Mouse (Mus musculus): ENCODE measurements around the gene Hist1h2ag. TPM values are rescaled to one million over a fixed set of nuclear protein-coding genes. Genes with fewer than 3 reads are reported as not detected.
A peak's percentile ranks its signal among the peaks of the same experiment; 100 is the strongest.

Hist1h2ag gene
- polyA plus RNA-seq, 2 experiments: 54.6 to 56.7 TPM

DNA sequence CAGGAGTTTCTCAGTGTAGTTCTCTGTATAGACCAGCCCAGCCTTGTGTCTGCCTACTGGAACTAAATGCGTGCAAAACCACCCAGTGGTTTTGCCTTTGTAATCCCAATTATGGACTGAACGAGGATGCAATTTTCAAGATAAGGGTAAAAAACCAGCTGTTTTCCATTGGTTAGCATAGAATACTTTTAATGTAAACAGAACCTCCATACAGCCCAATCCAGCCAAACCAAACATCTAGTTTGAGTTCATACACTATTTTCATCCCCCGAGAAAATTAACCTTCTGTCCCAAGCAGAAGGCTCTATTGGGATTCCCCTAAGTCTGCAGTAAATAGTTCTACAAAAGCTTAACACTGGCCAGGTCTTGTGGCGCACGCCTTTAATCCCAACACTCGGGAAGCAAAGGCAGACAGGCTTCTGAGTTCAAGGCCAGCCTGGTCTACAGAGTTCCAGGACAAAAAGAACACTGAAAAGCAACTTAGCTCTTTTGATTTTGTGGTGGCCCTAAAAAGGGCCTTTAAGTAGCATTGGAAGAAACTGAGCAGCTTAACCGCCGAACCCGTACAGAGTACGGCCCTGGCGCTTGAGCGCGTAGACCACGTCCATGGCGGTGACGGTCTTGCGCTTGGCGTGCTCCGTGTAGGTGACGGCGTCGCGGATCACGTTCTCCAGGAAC lies 2.1 kb downstream of the Hist1h2ag start:
- H3K27me3 ChIP-seq (ENCODE audit: control insufficient read depth, insufficient read depth, low read length): no peaks in the 10 kb centered on the region
- peak overlapping the region; percentile 79 for H3K4me2 ChIP-seq (replicated peaks; ENCODE audit: low read depth, low read length, severe bottlenecking)
- peaks cover 19% of the 10 kb centered on the region for H3K4me1 ChIP-seq (ENCODE audit: control insufficient read depth, insufficient read depth, low read length)
- H3K4me3 ChIP-seq (replicated peaks; ENCODE audit: low read length): peak overlapping the region; percentile 42
- ATAC-seq (ENCODE audit: low FRiP score, low read depth) (peak; percentile 27), DNase-seq (ENCODE audit: low spot score) (no peak)
- H3K9me3 ChIP-seq (ENCODE audit: control insufficient read depth, low read length): no peaks in the 10 kb centered on the region
- no peaks in the 10 kb centered on the region for H3K36me3 ChIP-seq (ENCODE audit: control insufficient read depth, insufficient read depth, low read length)
- WGBS: 1% methylated on average over 18 of the region's 24 CpGs
- H3K27ac ChIP-seq (replicated peaks; ENCODE audit: low read depth, low read length): peak overlapping the region; percentile 90
- peak overlapping the region; percentile 55 for H3K9ac ChIP-seq (ENCODE audit: low read depth, low read length, severe bottlenecking)
- no peak; the same call in 1 of the 2 replicates for TF ChIP-seq POLR2A (IDR thresholded peaks at IDR 0.05; ENCODE audit: borderline replicate concordance, extremely low read depth, insufficient read depth, insufficient read length)

DNA sequence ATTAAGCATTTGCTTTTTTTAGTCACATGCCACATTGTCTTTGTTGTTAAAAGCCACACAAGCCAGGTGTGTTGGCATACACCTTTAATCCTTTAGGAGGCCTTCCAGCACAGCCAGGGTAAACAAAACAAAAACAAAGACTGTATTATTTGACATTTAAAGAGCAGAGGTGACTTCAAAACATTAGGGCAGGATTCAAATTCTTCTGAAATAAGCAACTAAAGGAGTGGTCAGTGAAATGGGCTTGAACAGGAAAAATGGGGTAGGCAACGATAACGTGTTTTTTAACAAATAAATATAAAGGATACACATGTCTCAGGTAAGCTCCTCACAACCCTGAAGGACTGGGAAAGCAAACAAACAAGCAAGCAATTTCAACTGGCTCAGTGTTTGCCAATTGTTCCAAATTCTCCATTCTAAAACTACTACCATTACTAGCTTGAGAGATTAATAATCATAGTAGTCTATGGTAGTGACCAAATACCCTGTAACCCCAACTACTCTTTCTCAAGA lies 2.7 kb downstream of the Hist1h2ag start:
- no peak for TF ChIP-seq POLR2A (IDR thresholded peaks at IDR 0.05; ENCODE audit: borderline replicate concordance, extremely low read depth, insufficient read depth, insufficient read length)
- H3K4me3 ChIP-seq (replicated peaks; ENCODE audit: low read length): peak overlapping the region; percentile 42
- peak overlapping the region; percentile 90 for H3K27ac ChIP-seq (replicated peaks; ENCODE audit: low read depth, low read length)
- peaks cover 19% of the 10 kb centered on the region for H3K4me1 ChIP-seq (ENCODE audit: control insufficient read depth, insufficient read depth, low read length)
- no peaks in the 10 kb centered on the region for H3K27me3 ChIP-seq (ENCODE audit: control insufficient read depth, insufficient read depth, low read length)
- 9% methylated on average over 2 of the region's 2 CpGs for WGBS
- H3K4me2 ChIP-seq (replicated peaks; ENCODE audit: low read depth, low read length, severe bottlenecking): peak overlapping the region; percentile 79
- no peaks in the 10 kb centered on the region for H3K9me3 ChIP-seq (ENCODE audit: control insufficient read depth, low read length)
- ATAC-seq (ENCODE audit: low FRiP score, low read depth): no peak
- H3K9ac ChIP-seq (ENCODE audit: low read depth, low read length, severe bottlenecking): peak overlapping the region; percentile 55
- no peaks in the 10 kb centered on the region for H3K36me3 ChIP-seq (ENCODE audit: control insufficient read depth, insufficient read depth, low read length)
- DNase-seq (ENCODE audit: low spot score): no peak

DNA sequence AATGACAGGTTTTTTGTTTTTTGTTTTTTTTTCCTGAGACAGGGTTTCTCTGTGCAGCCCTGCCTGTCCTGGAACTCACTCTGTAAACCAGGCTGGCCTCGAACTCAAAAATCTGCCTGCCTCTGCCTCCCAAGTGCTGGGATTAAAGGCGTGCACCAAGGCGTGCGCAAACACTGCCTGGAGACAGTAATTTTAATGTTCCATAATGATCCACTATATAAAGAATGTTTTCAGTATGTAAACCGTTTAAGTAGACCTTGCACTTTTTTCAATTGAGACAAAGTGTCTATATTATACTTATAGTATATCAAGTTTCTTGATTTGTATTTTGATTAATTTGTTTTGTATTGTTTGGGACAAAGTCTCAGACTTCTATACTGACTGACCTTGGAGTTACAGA lies 3.4 kb downstream of the Hist1h2ag start:
- TF ChIP-seq POLR2A (IDR thresholded peaks at IDR 0.05; ENCODE audit: borderline replicate concordance, extremely low read depth, insufficient read depth, insufficient read length): no peak
- 0 out of 2 replicates have a peak overlapping the region, but pooled peaks have one; percentile 38 for H3K27ac ChIP-seq (replicated peaks; ENCODE audit: low read depth, low read length)
- WGBS: 61% methylated on average over 5 of the region's 5 CpGs
- H3K27me3 ChIP-seq (ENCODE audit: control insufficient read depth, insufficient read depth, low read length): no peaks in the 10 kb centered on the region
- H3K4me1 ChIP-seq (ENCODE audit: control insufficient read depth, insufficient read depth, low read length): peaks cover 18% of the 10 kb centered on the region
- H3K4me3 ChIP-seq (replicated peaks; ENCODE audit: low read length): no peak overlapping the region
- ATAC-seq (ENCODE audit: low FRiP score, low read depth) (no peak), DNase-seq (ENCODE audit: low spot score) (no peak)
- no peak overlapping the region for H3K9ac ChIP-seq (ENCODE audit: low read depth, low read length, severe bottlenecking)
- H3K36me3 ChIP-seq (ENCODE audit: control insufficient read depth, insufficient read depth, low read length): no peaks in the 10 kb centered on the region
- H3K9me3 ChIP-seq (ENCODE audit: control insufficient read depth, low read length): no peaks in the 10 kb centered on the region
- peak overlapping the region; percentile 79; the same call in 1 of the 2 replicates for H3K4me2 ChIP-seq (replicated peaks; ENCODE audit: low read depth, low read length, severe bottlenecking)

DNA sequence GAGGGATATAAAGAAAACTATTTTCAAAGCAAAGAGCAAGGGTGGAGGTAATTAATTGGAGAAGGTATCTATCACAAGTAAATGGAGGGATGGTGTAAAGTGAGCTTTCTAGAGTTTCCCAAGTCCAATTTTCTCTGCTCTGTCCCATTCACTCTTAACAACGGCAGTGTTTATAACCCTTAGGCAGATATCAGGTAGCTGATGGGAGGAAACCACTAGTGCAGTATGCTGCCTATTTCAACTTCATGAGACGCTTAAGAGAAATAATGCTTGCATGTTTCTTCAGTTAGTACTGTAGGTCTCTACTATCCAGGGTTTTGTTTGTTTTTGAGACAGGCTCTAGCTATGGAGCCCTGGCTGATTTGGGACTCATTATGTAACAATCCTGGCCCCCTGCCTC lies 5.3 kb downstream of the Hist1h2ag start:
- Histone ChIP-seq H3K36me3 (ENCODE audit: control insufficient read depth, insufficient read depth, low read length) (no peaks in the 10 kb centered on the region), H3K9me3 (ENCODE audit: control insufficient read depth, low read length) (no peaks in the 10 kb centered on the region), H3K4me1 (ENCODE audit: control insufficient read depth, insufficient read depth, low read length) (peaks cover 19% of the 10 kb centered on the region), H3K9ac (ENCODE audit: low read depth, low read length, severe bottlenecking) (no peak overlapping the region), H3K4me3 (replicated peaks; ENCODE audit: low read length) (no peak overlapping the region), H3K4me2 (replicated peaks; ENCODE audit: low read depth, low read length, severe bottlenecking) (no peak overlapping the region), H3K27me3 (ENCODE audit: control insufficient read depth, insufficient read depth, low read length) (no peaks in the 10 kb centered on the region), H3K27ac (replicated peaks; ENCODE audit: low read depth, low read length) (peak overlapping the region; percentile 2; the same call in 1 of the 2 replicates)
- 55% methylated on average over 2 of the region's 2 CpGs for WGBS
- ATAC-seq (ENCODE audit: low FRiP score, low read depth) (no peak), DNase-seq (ENCODE audit: low spot score) (no peak)
- no peak for TF ChIP-seq POLR2A (IDR thresholded peaks at IDR 0.05; ENCODE audit: borderline replicate concordance, extremely low read depth, insufficient read depth, insufficient read length)

DNA sequence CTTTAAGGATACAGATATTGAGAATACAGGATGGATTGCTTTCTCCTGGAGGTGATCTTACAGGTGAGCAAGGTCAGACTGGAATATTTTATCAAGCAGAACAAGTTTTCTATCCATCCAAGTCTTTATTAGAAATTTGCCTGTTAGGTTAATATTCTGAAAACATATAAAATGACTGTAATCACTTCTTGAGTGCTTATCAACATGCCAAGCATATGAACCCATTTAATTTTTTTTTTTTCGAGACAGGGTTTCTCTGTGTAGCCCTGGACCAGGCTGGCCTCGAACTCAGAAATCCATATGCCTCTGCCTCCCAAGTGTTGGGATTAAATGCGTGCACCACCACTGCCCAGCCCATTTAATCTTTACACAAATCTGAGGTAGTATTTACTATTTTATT lies 5.8 kb downstream of the Hist1h2ag start:
- no peak overlapping the region for H3K9ac ChIP-seq (ENCODE audit: low read depth, low read length, severe bottlenecking)
- peak overlapping the region; percentile 62 for H3K4me2 ChIP-seq (replicated peaks; ENCODE audit: low read depth, low read length, severe bottlenecking)
- DNase-seq (ENCODE audit: low spot score) (no peak), ATAC-seq (ENCODE audit: low FRiP score, low read depth) (no peak)
- H3K27me3 ChIP-seq (ENCODE audit: control insufficient read depth, insufficient read depth, low read length): no peaks in the 10 kb centered on the region
- H3K36me3 ChIP-seq (ENCODE audit: control insufficient read depth, insufficient read depth, low read length): no peaks in the 10 kb centered on the region
- H3K4me1 ChIP-seq (ENCODE audit: control insufficient read depth, insufficient read depth, low read length): peaks cover 19% of the 10 kb centered on the region
- 58% methylated on average over 3 of the region's 3 CpGs for WGBS
- TF ChIP-seq POLR2A (IDR thresholded peaks at IDR 0.05; ENCODE audit: borderline replicate concordance, extremely low read depth, insufficient read depth, insufficient read length): no peak
- H3K9me3 ChIP-seq (ENCODE audit: control insufficient read depth, low read length): no peaks in the 10 kb centered on the region
- peak overlapping the region; percentile 79 for H3K27ac ChIP-seq (replicated peaks; ENCODE audit: low read depth, low read length)
- H3K4me3 ChIP-seq (replicated peaks; ENCODE audit: low read length): peak overlapping the region; percentile 40; the same call in 1 of the 2 replicates

All from limb, embryonic 14.5 days (tissue).